ENCODE assay signal across 8 mouse cellular contexts in genomic region chr4:81564446-81564845, GRCm38 (mm10).
A peak's percentile ranks its signal among the peaks of the same experiment; 100 is the strongest.
DNase-seq lines count a peak whose midpoint lies in the region; ATAC-seq and TF ChIP-seq lines count a peak whose summit lies in the region.

No protein-coding gene starts in this region.

- ATAC-seq in kidney, embryonic 14.5 days (ENCODE audit: low FRiP score, low TSS enrichment): no peak
- ATAC-seq in forebrain, embryonic 15.5 days (replicated peaks): no peak
- no peak for ATAC-seq in midbrain, embryonic 16.5 days
- no peak for ATAC-seq in erythroblast, adult 5-6 weeks (replicated peaks; ENCODE audit: low FRiP score, poor library complexity, severe bottlenecking)

- H3K27me3 ChIP-seq in kidney, adult 2 months (replicated peaks; ENCODE audit: control insufficient read depth, insufficient read depth, low read length): no peaks in the 10 kb centered on the region
- H3K27me3 ChIP-seq in kidney, embryonic 14.5 days (ENCODE audit: control insufficient read depth, insufficient read depth, low read length): peaks cover 3% of the 10 kb centered on the region
- no peaks in the 10 kb centered on the region for H3K27me3 ChIP-seq in forebrain, embryonic 15.5 days
- H3K27me3 ChIP-seq in midbrain, embryonic 16.5 days (ENCODE audit: control insufficient read depth, insufficient read depth, low read depth, low read length): no peaks in the 10 kb centered on the region

- DNase-seq in kidney, adult 2 months: peak; percentile 7
- peak; percentile 70 for DNase-seq in NIH3T3 (ENCODE audit: low read depth)
- no peak for DNase-seq in ovary, adult 18-20 months (ENCODE audit: low spot score)
- no peak for DNase-seq in adrenal gland, adult 2 months

- no peak overlapping the region for H3K27ac ChIP-seq in kidney, adult 2 months (ENCODE audit: insufficient read depth, low read depth, low read length)
- H3K27ac ChIP-seq in kidney, embryonic 14.5 days (ENCODE audit: low read depth, low read length): no peak overlapping the region
- peak overlapping the region; percentile 66 for H3K27ac ChIP-seq in forebrain, embryonic 15.5 days (replicated peaks)
- no peak overlapping the region for H3K27ac ChIP-seq in midbrain, embryonic 16.5 days (ENCODE audit: low read length)

- no peak overlapping the region; the same call in 1 of the 2 replicates for H3K4me2 ChIP-seq in kidney, embryonic 14.5 days (replicated peaks; ENCODE audit: low read depth, low read length)
- H3K4me2 ChIP-seq in forebrain, embryonic 15.5 days (replicated peaks): peak overlapping the region; percentile 35
- H3K4me2 ChIP-seq in midbrain, embryonic 16.5 days (ENCODE audit: low read length): peak overlapping the region; percentile 41

- H3K4me3 ChIP-seq in kidney, adult 2 months (ENCODE audit: insufficient read depth, low read depth, low read length): no peak overlapping the region
- no peak overlapping the region for H3K4me3 ChIP-seq in kidney, embryonic 14.5 days (ENCODE audit: low read length)
- H3K4me3 ChIP-seq in forebrain, embryonic 15.5 days: 0 out of 2 replicates have a peak overlapping the region, but pooled peaks have one; percentile 8
- H3K4me3 ChIP-seq in midbrain, embryonic 16.5 days (ENCODE audit: low read depth, low read length): no peak overlapping the region

- no peaks in the 10 kb centered on the region for H3K36me3 ChIP-seq in kidney, adult 2 months (ENCODE audit: control insufficient read depth, insufficient read depth, low read length)
- no peaks in the 10 kb centered on the region for H3K36me3 ChIP-seq in kidney, embryonic 14.5 days (ENCODE audit: control insufficient read depth, insufficient read depth, low read length)
- H3K36me3 ChIP-seq in forebrain, embryonic 15.5 days: no peaks in the 10 kb centered on the region
- no peaks in the 10 kb centered on the region for H3K36me3 ChIP-seq in midbrain, embryonic 16.5 days (ENCODE audit: control insufficient read depth, insufficient read depth, low read length)

- H3K9ac ChIP-seq in kidney, embryonic 14.5 days (ENCODE audit: low read depth, low read length): no peak overlapping the region
- H3K9ac ChIP-seq in forebrain, embryonic 15.5 days (replicated peaks): no peak overlapping the region
- H3K9ac ChIP-seq in midbrain, embryonic 16.5 days (ENCODE audit: low read depth, low read length): no peak overlapping the region

- TF ChIP-seq POLR2A in kidney, adult 2 months (IDR thresholded peaks at IDR 0.05; ENCODE audit: low read depth, low read length): no peak

- WGBS in kidney, adult 2 months: 6% methylated on average over 6 of the region's 6 CpGs
- WGBS in kidney, embryonic 14.5 days: 7% methylated on average over 6 of the region's 6 CpGs
- 4% methylated on average over 6 of the region's 6 CpGs for WGBS in forebrain, embryonic 15.5 days
- 4% methylated on average over 6 of the region's 6 CpGs for WGBS in midbrain, embryonic 16.5 days

- no peaks in the 10 kb centered on the region for H3K4me1 ChIP-seq in kidney, adult 2 months (ENCODE audit: control insufficient read depth, insufficient read depth, low read length)
- peaks cover 6% of the 10 kb centered on the region; the same call in 1 of the 2 replicates for H3K4me1 ChIP-seq in kidney, embryonic 14.5 days (ENCODE audit: control insufficient read depth, insufficient read depth, low read length)
- peaks cover 65% of the 10 kb centered on the region for H3K4me1 ChIP-seq in forebrain, embryonic 15.5 days
- H3K4me1 ChIP-seq in midbrain, embryonic 16.5 days (ENCODE audit: control insufficient read depth, insufficient read depth, low read length): peaks cover 10% of the 10 kb centered on the region

- TF ChIP-seq CTCF in kidney, adult 2 months (conservative IDR thresholded peaks at IDR 0.05; ENCODE audit: insufficient read depth, insufficient read length, low read depth, low read length): no peak

- H3K9me3 ChIP-seq in kidney, embryonic 14.5 days (ENCODE audit: control insufficient read depth, low read length): no peaks in the 10 kb centered on the region
- H3K9me3 ChIP-seq in forebrain, embryonic 15.5 days: no peaks in the 10 kb centered on the region
- H3K9me3 ChIP-seq in midbrain, embryonic 16.5 days (replicated peaks; ENCODE audit: control insufficient read depth, low read length, poor library complexity, severe bottlenecking): no peaks in the 10 kb centered on the region

Comparison
In these comparisons a context has a peak if more than half of its experiments do, and no peak if none do; other contexts are left out.
1. DNase-seq: peak in kidney, adult 2 months (single experiment) and NIH3T3 (single experiment); none in ovary, adult 18-20 months (single experiment) and adrenal gland, adult 2 months (single experiment).